Mouse (Mus musculus) cerebellum, adult 18-20 months (tissue): ENCODE measurements around the gene Ltb4r2.

Experiments
- DNase-seq, 2 experiments: peaks; one replicate each; pipeline ENCODE4 v3.0.0; 2021

The Ltb4r2 gene

GRCm38 (mm10) chr14:55761163-55761562 is at the start of gene Ltb4r2:
Gene Ltb4r2, plus strand, starts transcription at chr14:55761428.
- DNase-seq, result no peak

- no peak for DNase-seq
These were observed 49.4 kb upstream of the Ltb4r2 start for GRCm38 (mm10) chr14:55711786-55712185.

- DNase-seq, result no peak
These were observed 48.1 kb upstream of the Ltb4r2 start for GRCm38 (mm10) chr14:55713007-55713728.

- no peak for DNase-seq
These were observed 47.5 kb upstream of the Ltb4r2 start, which contains the start of gene Tgm1 for GRCm38 (mm10) chr14:55713729-55714122. Gene Tgm1, minus strand, starts transcription at chr14:55713926.

- no peak for DNase-seq
These were observed 46.3 kb upstream of the Ltb4r2 start for GRCm38 (mm10) chr14:55714893-55715292.

- no peak for DNase-seq
These were observed 45.0 kb upstream of the Ltb4r2 start for GRCm38 (mm10) chr14:55716271-55716670.

- no peak for DNase-seq
These were observed 44.3 kb upstream of the Ltb4r2 start for GRCm38 (mm10) chr14:55716884-55717283.

GRCm38 (mm10) chr14:55719737-55720136 is 41.5 kb upstream of the Ltb4r2 start:
- DNase-seq, result no peak

GRCm38 (mm10) chr14:55720666-55721065 is 40.6 kb upstream of the Ltb4r2 start:
- DNase-seq, result peak in 1 of 2 experiments; percentile 10

GRCm38 (mm10) chr14:55721076-55721475 is 40.2 kb upstream of the Ltb4r2 start:
- DNase-seq, result peak in 1 of 2 experiments; percentile 9

GRCm38 (mm10) chr14:55721700-55722437 is 39.4 kb upstream of the Ltb4r2 start, which contains the start of gene Rabggta:
Gene Rabggta, minus strand, starts transcription at chr14:55722263.
- peak; percentile 94 to 97 for DNase-seq

GRCm38 (mm10) chr14:55722438-55722945 is 38.7 kb upstream of the Ltb4r2 start:
- peak in 1 of 2 experiments; percentile 14 for DNase-seq

- DNase-seq, result no peak
These were observed 37.8 kb upstream of the Ltb4r2 start for GRCm38 (mm10) chr14:55723433-55723832.

- DNase-seq, result no peak
These were observed 36.8 kb upstream of the Ltb4r2 start for GRCm38 (mm10) chr14:55724411-55724871.

GRCm38 (mm10) chr14:55726261-55726660 is 35.0 kb upstream of the Ltb4r2 start:
- no peak for DNase-seq

- no peak for DNase-seq
These were observed 33.1 kb upstream of the Ltb4r2 start for GRCm38 (mm10) chr14:55727889-55728685.

- DNase-seq, result no peak
These were observed 31.1 kb upstream of the Ltb4r2 start for GRCm38 (mm10) chr14:55730116-55730515.

- no peak for DNase-seq
These were observed 30.6 kb upstream of the Ltb4r2 start for GRCm38 (mm10) chr14:55730531-55731032.

GRCm38 (mm10) chr14:55733889-55734288 is 27.3 kb upstream of the Ltb4r2 start:
- no peak for DNase-seq

GRCm38 (mm10) chr14:55734869-55735268 is 26.4 kb upstream of the Ltb4r2 start:
- no peak for DNase-seq

- no peak for DNase-seq
These were observed 25.9 kb upstream of the Ltb4r2 start for GRCm38 (mm10) chr14:55735334-55735733.

- DNase-seq, result no peak
These were observed 25.5 kb upstream of the Ltb4r2 start for GRCm38 (mm10) chr14:55735758-55736157.
